Comparison of ENCODE assay signal across 15 mouse cellular contexts in the genomic region with DNA sequence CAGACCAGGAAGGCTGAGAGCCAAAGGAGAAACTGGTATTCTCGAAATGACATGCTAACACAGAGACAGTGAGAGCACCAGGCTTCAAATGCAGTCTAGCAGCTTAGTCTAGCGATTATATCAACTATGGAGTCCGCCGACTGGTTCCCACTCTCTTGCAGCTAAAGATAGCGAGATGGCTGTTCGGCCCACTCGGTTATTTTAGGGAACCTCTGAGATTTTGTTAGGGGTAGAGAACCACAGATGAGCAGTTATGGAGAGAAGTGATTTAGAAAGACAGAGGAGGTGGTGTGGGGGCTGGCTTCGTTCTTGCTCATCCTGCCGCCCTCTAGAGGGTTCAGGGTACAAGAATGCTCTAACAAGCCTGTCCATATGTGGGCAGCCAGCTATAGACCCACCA. TPM values are rescaled to one million over a fixed set of nuclear protein-coding genes. Genes with fewer than 3 reads are reported as not detected.
DNase-seq lines count a peak whose midpoint lies in the region; ATAC-seq and TF ChIP-seq lines count a peak whose summit lies in the region.
"Had no signal": no experiment of that assay in that cellular context is flagged by ENCODE, and none has a peak within 500 bp of the region (broad histone marks: within the 10 kb centered on the region; RNA-seq: fewer than 3 reads in every experiment).

No protein-coding gene starts in this region.

- no peak overlapping the region for H3K4me3 ChIP-seq in kidney, postnatal 0 days (replicated peaks; ENCODE audit: low read depth, low read length)
- H3K4me3 ChIP-seq in forebrain, embryonic 16.5 days (replicated peaks; ENCODE audit: low read length): no peak overlapping the region
- no peak overlapping the region for H3K4me3 ChIP-seq in limb, embryonic 10.5 days
- no peak overlapping the region for H3K4me3 ChIP-seq in hindbrain, embryonic 12.5 days
- H3K4me3 ChIP-seq: hindbrain, embryonic 15.5 days; limb, embryonic 15.5 days; lung, embryonic 15.5 days had no signal

- no peak for TF ChIP-seq CTCF in kidney, postnatal 0 days (IDR thresholded peaks at IDR 0.05; ENCODE audit: low read depth)

- no peaks in the 10 kb centered on the region for H3K9me3 ChIP-seq in kidney, postnatal 0 days (replicated peaks; ENCODE audit: low read length)
- no peaks in the 10 kb centered on the region for H3K9me3 ChIP-seq in forebrain, embryonic 16.5 days (ENCODE audit: control insufficient read depth, low read length)
- no peaks in the 10 kb centered on the region for H3K9me3 ChIP-seq in limb, embryonic 10.5 days (replicated peaks)
- H3K9me3 ChIP-seq in hindbrain, embryonic 12.5 days (replicated peaks): no peaks in the 10 kb centered on the region
- H3K9me3 ChIP-seq: hindbrain, embryonic 15.5 days; limb, embryonic 15.5 days; lung, embryonic 15.5 days had no signal

- 66% methylated on average over 9 of the region's 9 CpGs for WGBS in kidney, postnatal 0 days
- WGBS in forebrain, embryonic 16.5 days: 65% methylated on average over 9 of the region's 9 CpGs
- WGBS in limb, embryonic 10.5 days: 86% methylated on average over 9 of the region's 9 CpGs
- 87% methylated on average over 9 of the region's 9 CpGs for WGBS in hindbrain, embryonic 12.5 days

- ATAC-seq in kidney, postnatal 0 days (replicated peaks; ENCODE audit: low FRiP score, low read depth): no peak
- no peak for ATAC-seq in forebrain, embryonic 16.5 days
- no peak for ATAC-seq in hindbrain, embryonic 12.5 days (ENCODE audit: low FRiP score)

- peak overlapping the region; percentile 27; the same call in 1 of the 2 replicates for H3K4me2 ChIP-seq in kidney, postnatal 0 days (ENCODE audit: low read length)
- H3K4me2 ChIP-seq in forebrain, embryonic 16.5 days (ENCODE audit: low read length): peak overlapping the region; percentile 29
- no peak overlapping the region for H3K4me2 ChIP-seq in hindbrain, embryonic 12.5 days (replicated peaks)
- H3K4me2 ChIP-seq: hindbrain, embryonic 15.5 days; limb, embryonic 15.5 days; lung, embryonic 15.5 days had no signal

- peaks cover 46% of the 10 kb centered on the region for H3K4me1 ChIP-seq in kidney, postnatal 0 days (replicated peaks; ENCODE audit: insufficient read depth, low read length)
- peaks cover 70% of the 10 kb centered on the region for H3K4me1 ChIP-seq in forebrain, embryonic 16.5 days (replicated peaks; ENCODE audit: control insufficient read depth, insufficient read depth, low read length)
- H3K4me1 ChIP-seq in limb, embryonic 10.5 days: peaks cover 76% of the 10 kb centered on the region
- H3K4me1 ChIP-seq in hindbrain, embryonic 12.5 days: peaks cover 56% of the 10 kb centered on the region

- no peaks in the 10 kb centered on the region for H3K27me3 ChIP-seq in kidney, postnatal 0 days (ENCODE audit: insufficient read depth, low read length)
- no peaks in the 10 kb centered on the region for H3K27me3 ChIP-seq in forebrain, embryonic 16.5 days (replicated peaks; ENCODE audit: control insufficient read depth, insufficient read depth, low read length)
- no peaks in the 10 kb centered on the region for H3K27me3 ChIP-seq in limb, embryonic 10.5 days (ENCODE audit: low read depth, poor library complexity, severe bottlenecking)
- no peaks in the 10 kb centered on the region for H3K27me3 ChIP-seq in hindbrain, embryonic 12.5 days
- H3K27me3 ChIP-seq: hindbrain, embryonic 15.5 days; limb, embryonic 15.5 days; lung, embryonic 15.5 days had no signal

- intact Hi-C loops in heart, postnatal 36 days (cut with DNase I): no loop called here

- H3K27ac ChIP-seq in kidney, postnatal 0 days: no peak overlapping the region; the same call in 1 of the 2 replicates
- peak overlapping the region; percentile 71 for H3K27ac ChIP-seq in forebrain, embryonic 16.5 days (ENCODE audit: low read length)
- H3K27ac ChIP-seq in limb, embryonic 10.5 days: no peak overlapping the region
- H3K27ac ChIP-seq in hindbrain, embryonic 12.5 days: no peak overlapping the region
- H3K27ac ChIP-seq: hindbrain, embryonic 15.5 days; limb, embryonic 15.5 days; lung, embryonic 15.5 days had no signal

- DNase-seq in heart, adult 11 months: peak; percentile 82
- DNase-seq in heart, postnatal 36 days: no peak
- DNase-seq in kidney, postnatal 0 days (ENCODE audit: low spot score): no peak
- DNase-seq in kidney, postnatal 25 days: no peak
- peak; percentile 28 for DNase-seq in limb, embryonic 10.5 days (ENCODE audit: low spot score)
- DNase-seq in gastrocnemius, postnatal 4 days (ENCODE audit: low spot score in 2 of 2): no peak
- DNase-seq: adrenal gland, postnatal 25 days; cerebellum, adult 11 months; kidney, postnatal 36 days; thymus, postnatal 36 days had no signal

- no peak overlapping the region for H3K9ac ChIP-seq in kidney, postnatal 0 days (ENCODE audit: low read depth, low read length)
- H3K9ac ChIP-seq in forebrain, embryonic 16.5 days (replicated peaks; ENCODE audit: low read depth, low read length): no peak overlapping the region
- H3K9ac ChIP-seq in hindbrain, embryonic 12.5 days: no peak overlapping the region
- H3K9ac ChIP-seq: hindbrain, embryonic 15.5 days; limb, embryonic 15.5 days; lung, embryonic 15.5 days had no signal

- H3K36me3 ChIP-seq in kidney, postnatal 0 days (ENCODE audit: insufficient read depth, low read length): peaks cover 19% of the 10 kb centered on the region; the same call in 1 of the 2 replicates
- 0 out of 2 replicates have a peak, but pooled peaks cover 2% of the 10 kb centered on the region for H3K36me3 ChIP-seq in forebrain, embryonic 16.5 days (ENCODE audit: control insufficient read depth, insufficient read depth)
- H3K36me3 ChIP-seq in limb, embryonic 10.5 days: peaks cover 66% of the 10 kb centered on the region
- peaks cover 23% of the 10 kb centered on the region for H3K36me3 ChIP-seq in hindbrain, embryonic 12.5 days
- H3K36me3 ChIP-seq: hindbrain, embryonic 15.5 days had no signal

RNA-seq across cellular contexts. Expression of gene Pbx1, which starts 13.2 kb away (rescaled TPM):
- 10 to 100 TPM; 47.2 to 63.0 TPM for total RNA-seq in heart, postnatal 36 days (2021)
- polyA plus RNA-seq in kidney, postnatal 0 days (2015; fragmentation: Nextera tagmentation; extraction: Ambion mirVana): 55.7 and 59.4 TPM in 2 replicates
- polyA plus RNA-seq in forebrain, embryonic 16.5 days (2015; fragmentation: Nextera tagmentation; extraction: Ambion mirVana): 82.9 and 91.2 TPM in 2 replicates
- 44.7 and 55.9 TPM in 2 replicates for polyA plus RNA-seq in limb, embryonic 10.5 days (2016; fragmentation: Nextera tagmentation; extraction: Ambion mirVana)
- polyA plus RNA-seq in hindbrain, embryonic 12.5 days (2016; fragmentation: Nextera tagmentation; extraction: Ambion mirVana): 56.3 and 59.8 TPM in 2 replicates
- total RNA-seq in gastrocnemius, postnatal 4 days (2021): 10 to 100 TPM; 44.6 to 50.6 TPM

Comparison
In these comparisons a context has a peak if more than half of its experiments do, and no peak if none do; other contexts are left out.
1. DNase-seq: peak in heart, adult 11 months (single experiment) and limb, embryonic 10.5 days (single experiment); none in heart, postnatal 36 days (0 of 2), kidney, postnatal 0 days (single experiment), kidney, postnatal 25 days (0 of 2) and gastrocnemius, postnatal 4 days (0 of 2).